Mouse (Mus musculus) neural tube, embryonic 14.5 days (tissue): Measurements from ENCODE around the gene Ndc1. TPM values are rescaled to one million over a fixed set of nuclear protein-coding genes. Genes with fewer than 3 reads are reported as not detected.

Source experiments
- ATAC-seq: fragments of 200-750 bp; cut with Nextera tagmentation; 2 replicates; pipeline ENCODE4 v1.8.0; 2017; ENCODE audit warnings: low read depth, mild to moderate bottlenecking, moderate TSS enrichment, moderate library complexity
- H3K27ac ChIP-seq: fragments of 300-500 bp; sonication (generic); 2 replicates; pipeline ENCODE4 v1.5.1; 2014; ENCODE audit warnings: low read depth, mild to moderate bottlenecking, control low read depth, low read length, moderate library complexity, mixed read lengths
- H3K27me3 ChIP-seq: fragments of 300-500 bp; sonication (generic); 2 replicates; pipeline ENCODE4 v1.6.1; 2014; ENCODE audit warnings: low read length; ENCODE audit not compliant: control insufficient read depth, insufficient read depth
- H3K36me3 ChIP-seq: fragments of 300-500 bp; sonication (generic); 2 replicates; pipeline ENCODE4 v1.6.1; 2014; ENCODE audit warnings: low read length, mixed read lengths; ENCODE audit not compliant: control insufficient read depth, insufficient read depth
- H3K4me1 ChIP-seq: fragments of 300-500 bp; sonication (generic); 2 replicates; pipeline ENCODE4 v1.6.1; 2014; ENCODE audit warnings: low read length; ENCODE audit not compliant: control insufficient read depth, insufficient read depth
- H3K4me2 ChIP-seq: fragments of 300-500 bp; sonication (generic); 2 replicates; pipeline ENCODE4 v1.6.1; 2014; ENCODE audit warnings: mild to moderate bottlenecking, low read depth, low read length, control low read depth
- H3K4me3 ChIP-seq: fragments of 300-500 bp; sonication (generic); 2 replicates; pipeline ENCODE4 v1.5.1; 2014; ENCODE audit warnings: low read depth, low read length, control low read depth, mixed read lengths
- H3K9ac ChIP-seq: fragments of 300-500 bp; sonication (generic); replicated peaks from 2 replicates; pipeline ENCODE4 v1.6.1; 2014; ENCODE audit warnings: low read depth, mild to moderate bottlenecking, control low read depth, low read length, mixed read lengths
- H3K9me3 ChIP-seq: fragments of 300-500 bp; sonication (generic); 2 replicates; pipeline ENCODE4 v1.6.1; 2016; ENCODE audit warnings: low read length; ENCODE audit not compliant: control insufficient read depth
- WGBS: fragments of 180-500 bp; shearing (Covaris S2); extraction: QIAGEN DNeasy Blood & Tissue Kit; methylation state at CpG from one replicate; pipeline ENCODE4 v1.1.7; 2014; 5-methylcytosine and 5-hydroxymethylcytosine counted together
- microRNA-seq: library from miRNA; unstranded; fragments of <30 nt; microRNA quantifications from one replicate; pipeline ENCODE4, GENCODE M21; 2016
- polyA plus RNA-seq: library from polyadenylated mRNA; unstranded; fragments of >200 nt; fragmentation: Nextera tagmentation; extraction: Ambion mirVana; gene quantifications from 2 replicates; pipeline ENCODE4 v1.2.1, GENCODE M21; 2014

The Ndc1 gene
- polyA plus RNA-seq, 1 experiment from 2014 or later = 22.5 TPM

GRCm38 (mm10) chr4:107459461-107459860 lies 91.9 kb downstream of the Ndc1 start:
- WGBS = 87% methylated on average over 2 of the region's 2 CpGs
- H3K9me3 ChIP-seq = no peaks in the 10 kb centered on the region
- H3K27me3 ChIP-seq = no peaks in the 10 kb centered on the region
- no peak overlapping the region for H3K4me2 ChIP-seq
- H3K4me1 ChIP-seq = no peaks in the 10 kb centered on the region
- no peak for ATAC-seq
- H3K4me3 ChIP-seq = no peak overlapping the region
- H3K27ac ChIP-seq = no peak overlapping the region
- H3K36me3 ChIP-seq = no peaks in the 10 kb centered on the region
- H3K9ac ChIP-seq = no peak overlapping the region

- H3K36me3 ChIP-seq = no peaks in the 10 kb centered on the region
- H3K9me3 ChIP-seq = no peaks in the 10 kb centered on the region
- no peak for ATAC-seq
- no peak overlapping the region for H3K4me2 ChIP-seq
- no peaks in the 10 kb centered on the region for H3K27me3 ChIP-seq
- 74% methylated on average over 11 of the region's 11 CpGs for WGBS
- H3K4me1 ChIP-seq = no peaks in the 10 kb centered on the region
- H3K27ac ChIP-seq = no peak overlapping the region
- no peak overlapping the region for H3K4me3 ChIP-seq
- no peak overlapping the region for H3K9ac ChIP-seq
These were observed 92.9 kb downstream of the Ndc1 start for GRCm38 (mm10) chr4:107460468-107460867.

Small RNA genes within 50 kb of the gene (microRNA-seq; reads per million reads assigned to microRNA genes)
- gene Gm24804 = not detected

Other genes starting within 250 kb of the Ndc1 start
- 399 and 419 TPM in 2 replicates for gene Tmem59, start 189.4 kb upstream of the Ndc1 start, polyA plus RNA-seq
- 22.7 and 56.4 TPM in 2 replicates for gene Tceanc2, start 188.7 kb upstream of the Ndc1 start, polyA plus RNA-seq
- not detected in 2 replicates for gene Ldlrad1, start 158.6 kb upstream of the Ndc1 start, polyA plus RNA-seq
- 56.0 and 57.7 TPM in 2 replicates for gene Lrrc42, start 114.3 kb upstream of the Ndc1 start, polyA plus RNA-seq
- gene Hspb11, start 114.2 kb upstream of the Ndc1 start, polyA plus RNA-seq = 45.2 and 45.3 TPM in 2 replicates
- gene Dio1, start 60.6 kb upstream of the Ndc1 start, polyA plus RNA-seq = not detected in 2 replicates
- 68.3 and 70.5 TPM in 2 replicates for gene Yipf1, start 53.4 kb upstream of the Ndc1 start, polyA plus RNA-seq
- 4.3 and 5.7 TPM in 2 replicates for gene Glis1, start 66.8 kb downstream of the Ndc1 start, polyA plus RNA-seq